Mouse (Mus musculus): ENCODE measurements at regions not wholly inside any gene's neighbourhood (a gene's known extent, or its start where the extent isn't known, plus 50 kb on each side); places are given as distances from the start of the nearest gene placed in this dataset.

DNA sequence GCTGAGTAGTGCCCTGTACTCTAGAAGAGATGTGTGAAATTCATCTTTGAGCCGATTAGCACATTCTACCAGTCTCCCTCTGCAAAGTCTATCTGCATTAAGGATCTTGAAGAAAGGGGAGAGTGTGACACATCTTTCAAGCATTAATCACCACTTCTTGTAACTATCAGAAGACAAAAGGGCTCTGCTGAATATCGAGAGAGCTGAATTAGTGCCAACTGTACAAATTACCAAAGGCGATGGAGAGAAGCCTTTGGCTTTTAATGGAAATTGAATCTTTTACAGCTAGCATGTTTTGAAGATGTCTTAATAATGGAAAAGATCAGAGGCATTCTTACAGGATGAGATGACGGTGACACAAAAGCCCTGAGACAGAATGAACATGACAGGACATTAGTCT is 97.2 kb upstream of the Pam start:
- Histone ChIP-seq H3K4me1 (ENCODE audit: control insufficient read depth in 2 of 2, insufficient read depth in 2 of 2, low read length in 2 of 2, poor library complexity in 1 of 2) (no peaks in the 10 kb centered on the region), H3K9ac (ENCODE audit: insufficient read depth, low read depth, low read length, poor library complexity, severe bottlenecking) (no peak overlapping the region), H3K27ac (ENCODE audit: insufficient read depth, low read depth, low read length, poor library complexity, severe bottlenecking) (no peak overlapping the region), H3K4me3 (ENCODE audit: insufficient read depth in 1 of 2, low read depth in 1 of 2, low read length in 2 of 2, poor library complexity in 1 of 2, severe bottlenecking in 1 of 2) (no peak overlapping the region), H3K9me3 (ENCODE audit: control insufficient read depth, insufficient read depth, low read depth, low read length) (no peaks in the 10 kb centered on the region), H3K36me3 (ENCODE audit: control insufficient read depth, insufficient read depth, low read length, poor library complexity, severe bottlenecking) (no peaks in the 10 kb centered on the region)
- in situ Hi-C loops (cut with MboI; ENCODE audit: low sequenced_read_pairs in 2 of 2, unreplicated experiment in 2 of 2), result no loop called here
- TF ChIP-seq CHD2 (IDR thresholded peaks at IDR 0.05; ENCODE audit: low read depth, low read length) (no peak), ZC3H11A (IDR thresholded peaks at IDR 0.05; ENCODE audit: borderline replicate concordance, low read depth, low read length) (no peak), MAFK (IDR thresholded peaks at IDR 0.05; ENCODE audit: insufficient read depth, low read depth, low read length) (no peak), ZNF384 (IDR thresholded peaks at IDR 0.05; ENCODE audit: low read depth, low read length) (no peak), HCFC1 (IDR thresholded peaks at IDR 0.05; ENCODE audit: borderline replicate concordance, insufficient read depth, low read length) (no peak)
- DNase-seq (ENCODE audit: low read depth, low spot score), result no peak

DNA sequence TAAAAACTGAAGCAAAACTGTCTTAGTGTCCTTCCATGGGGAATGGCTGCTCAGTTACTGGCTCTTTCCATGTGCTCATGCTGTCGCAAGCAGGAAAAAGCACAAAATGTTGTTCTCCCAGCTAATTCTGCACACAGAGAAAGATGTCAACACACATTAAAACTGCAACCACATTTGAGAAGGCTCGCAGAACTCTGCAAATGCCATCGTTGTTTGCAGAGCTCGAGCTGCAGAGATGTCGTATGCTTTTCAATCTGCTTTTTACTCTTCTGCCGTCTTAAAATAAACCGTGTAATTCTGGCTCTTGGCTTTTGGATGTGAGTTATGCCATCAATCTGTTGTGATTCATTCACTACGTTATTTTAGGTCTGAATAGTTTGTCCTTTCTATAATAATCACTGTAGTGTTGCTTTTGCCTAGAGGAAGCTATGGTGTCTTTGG is 96.6 kb upstream of the Pam start:
- Histone ChIP-seq H3K4me3 (ENCODE audit: insufficient read depth in 1 of 2, low read depth in 1 of 2, low read length in 2 of 2, poor library complexity in 1 of 2, severe bottlenecking in 1 of 2) (no peak overlapping the region), H3K27ac (ENCODE audit: insufficient read depth, low read depth, low read length, poor library complexity, severe bottlenecking) (no peak overlapping the region), H3K9ac (ENCODE audit: insufficient read depth, low read depth, low read length, poor library complexity, severe bottlenecking) (no peak overlapping the region), H3K9me3 (ENCODE audit: control insufficient read depth, insufficient read depth, low read depth, low read length) (no peaks in the 10 kb centered on the region), H3K4me1 (ENCODE audit: control insufficient read depth in 2 of 2, insufficient read depth in 2 of 2, low read length in 2 of 2, poor library complexity in 1 of 2) (no peaks in the 10 kb centered on the region), H3K36me3 (ENCODE audit: control insufficient read depth, insufficient read depth, low read length, poor library complexity, severe bottlenecking) (no peaks in the 10 kb centered on the region)
- in situ Hi-C loops (cut with MboI; ENCODE audit: low sequenced_read_pairs in 2 of 2, unreplicated experiment in 2 of 2), result no loop called here
- DNase-seq (ENCODE audit: low read depth, low spot score), result no peak
- no peak for TF ChIP-seq CHD2 (IDR thresholded peaks at IDR 0.05; ENCODE audit: low read depth, low read length)
- TF ChIP-seq MAFK (IDR thresholded peaks at IDR 0.05; ENCODE audit: insufficient read depth, low read depth, low read length), result no peak
- TF ChIP-seq ZC3H11A (IDR thresholded peaks at IDR 0.05; ENCODE audit: borderline replicate concordance, low read depth, low read length), result no peak
- TF ChIP-seq ZNF384 (IDR thresholded peaks at IDR 0.05; ENCODE audit: low read depth, low read length), result no peak
- TF ChIP-seq HCFC1 (IDR thresholded peaks at IDR 0.05; ENCODE audit: borderline replicate concordance, insufficient read depth, low read length), result no peak

DNA sequence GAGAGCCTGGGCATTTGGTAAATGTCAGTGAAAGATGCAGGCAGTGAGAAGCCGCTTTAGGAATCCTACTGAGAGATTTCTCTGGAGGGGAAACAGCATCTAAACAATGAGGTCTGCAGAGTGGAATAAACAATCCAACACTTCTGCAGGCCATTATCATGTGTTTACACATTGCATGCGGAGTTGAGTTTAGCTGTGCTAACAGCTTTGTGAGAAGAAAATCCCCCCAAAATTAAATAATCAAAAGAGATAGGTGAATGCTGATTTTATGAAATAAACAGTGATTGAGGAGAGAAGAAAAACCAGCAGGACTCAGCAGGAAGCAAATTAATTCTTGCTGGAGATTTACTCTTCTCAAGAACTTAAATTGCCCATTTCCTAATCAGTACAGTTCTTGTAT is 95.9 kb upstream of the Pam start:
- Histone ChIP-seq H3K4me3 (ENCODE audit: insufficient read depth in 1 of 2, low read depth in 1 of 2, low read length in 2 of 2, poor library complexity in 1 of 2, severe bottlenecking in 1 of 2) (no peak overlapping the region), H3K9ac (ENCODE audit: insufficient read depth, low read depth, low read length, poor library complexity, severe bottlenecking) (no peak overlapping the region), H3K36me3 (ENCODE audit: control insufficient read depth, insufficient read depth, low read length, poor library complexity, severe bottlenecking) (no peaks in the 10 kb centered on the region), H3K27ac (ENCODE audit: insufficient read depth, low read depth, low read length, poor library complexity, severe bottlenecking) (no peak overlapping the region), H3K9me3 (ENCODE audit: control insufficient read depth, insufficient read depth, low read depth, low read length) (no peaks in the 10 kb centered on the region), H3K4me1 (ENCODE audit: control insufficient read depth in 2 of 2, insufficient read depth in 2 of 2, low read length in 2 of 2, poor library complexity in 1 of 2) (no peaks in the 10 kb centered on the region)
- in situ Hi-C loops (cut with MboI; ENCODE audit: low sequenced_read_pairs in 2 of 2, unreplicated experiment in 2 of 2), result no loop called here
- no peak for TF ChIP-seq MAFK (IDR thresholded peaks at IDR 0.05; ENCODE audit: insufficient read depth, low read depth, low read length)
- TF ChIP-seq ZNF384 (IDR thresholded peaks at IDR 0.05; ENCODE audit: low read depth, low read length), result no peak
- no peak for TF ChIP-seq ZC3H11A (IDR thresholded peaks at IDR 0.05; ENCODE audit: borderline replicate concordance, low read depth, low read length)
- TF ChIP-seq CHD2 (IDR thresholded peaks at IDR 0.05; ENCODE audit: low read depth, low read length), result no peak
- TF ChIP-seq HCFC1 (IDR thresholded peaks at IDR 0.05; ENCODE audit: borderline replicate concordance, insufficient read depth, low read length), result no peak
- DNase-seq (ENCODE audit: low read depth, low spot score), result no peak

DNA sequence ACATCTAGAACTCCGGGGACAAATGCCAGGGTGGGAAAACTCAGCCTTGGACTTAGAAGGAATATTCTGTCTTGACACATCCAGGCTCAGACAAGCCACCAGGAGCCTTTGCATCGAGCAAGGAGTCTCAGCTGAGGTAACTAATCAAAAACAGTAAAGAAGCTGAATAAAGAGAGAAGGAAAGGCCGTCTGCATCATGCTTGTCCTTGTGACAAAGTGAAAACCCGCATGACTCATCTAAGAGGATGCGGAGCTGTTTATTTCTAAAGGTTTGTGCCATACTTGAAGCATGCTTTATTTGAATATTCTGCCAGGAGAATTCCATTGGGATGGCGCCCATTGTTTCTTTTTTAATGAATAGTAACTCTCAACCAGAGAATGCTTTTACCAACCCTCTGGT is 95.3 kb upstream of the Pam start:
- no peak for DNase-seq (ENCODE audit: low read depth, low spot score)
- no peak overlapping the region for H3K9ac ChIP-seq (ENCODE audit: insufficient read depth, low read depth, low read length, poor library complexity, severe bottlenecking)
- no peak overlapping the region for H3K4me3 ChIP-seq (ENCODE audit: insufficient read depth in 1 of 2, low read depth in 1 of 2, low read length in 2 of 2, poor library complexity in 1 of 2, severe bottlenecking in 1 of 2)
- in situ Hi-C loops (cut with MboI; ENCODE audit: low sequenced_read_pairs in 2 of 2, unreplicated experiment in 2 of 2), result no loop called here
- no peak overlapping the region for H3K27ac ChIP-seq (ENCODE audit: insufficient read depth, low read depth, low read length, poor library complexity, severe bottlenecking)
- TF ChIP-seq CHD2 (IDR thresholded peaks at IDR 0.05; ENCODE audit: low read depth, low read length) (no peak), MAFK (IDR thresholded peaks at IDR 0.05; ENCODE audit: insufficient read depth, low read depth, low read length) (no peak), ZNF384 (IDR thresholded peaks at IDR 0.05; ENCODE audit: low read depth, low read length) (no peak), ZC3H11A (IDR thresholded peaks at IDR 0.05; ENCODE audit: borderline replicate concordance, low read depth, low read length) (no peak), HCFC1 (IDR thresholded peaks at IDR 0.05; ENCODE audit: borderline replicate concordance, insufficient read depth, low read length) (no peak)
- no peaks in the 10 kb centered on the region for H3K9me3 ChIP-seq (ENCODE audit: control insufficient read depth, insufficient read depth, low read depth, low read length)
- no peaks in the 10 kb centered on the region for H3K4me1 ChIP-seq (ENCODE audit: control insufficient read depth in 2 of 2, insufficient read depth in 2 of 2, low read length in 2 of 2, poor library complexity in 1 of 2)
- no peaks in the 10 kb centered on the region for H3K36me3 ChIP-seq (ENCODE audit: control insufficient read depth, insufficient read depth, low read length, poor library complexity, severe bottlenecking)

DNA sequence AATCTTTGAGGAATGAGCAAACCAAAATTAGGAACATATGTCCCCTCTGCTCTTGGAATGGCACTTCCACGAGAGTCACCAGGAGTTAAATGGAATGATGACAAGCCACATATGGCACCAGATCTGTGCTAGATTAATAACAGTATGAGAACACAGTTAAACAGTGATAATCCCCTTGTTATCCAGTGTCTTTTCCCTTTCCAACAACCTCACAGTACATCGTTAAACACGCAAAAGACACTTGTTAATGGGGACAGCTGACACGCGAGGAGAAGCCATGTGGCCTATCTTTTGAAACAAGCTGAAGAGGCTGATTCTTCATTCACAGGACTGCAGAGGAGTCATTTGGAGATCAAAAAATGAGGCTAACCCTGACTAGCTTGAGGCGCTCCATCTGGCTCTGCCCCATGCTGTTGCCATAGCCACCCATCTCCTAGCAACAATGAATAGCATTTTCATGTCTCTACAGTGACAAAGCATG is 94.6 kb upstream of the Pam start:
- Histone ChIP-seq H3K4me3 (ENCODE audit: insufficient read depth in 1 of 2, low read depth in 1 of 2, low read length in 2 of 2, poor library complexity in 1 of 2, severe bottlenecking in 1 of 2) (no peak overlapping the region), H3K36me3 (ENCODE audit: control insufficient read depth, insufficient read depth, low read length, poor library complexity, severe bottlenecking) (no peaks in the 10 kb centered on the region), H3K9me3 (ENCODE audit: control insufficient read depth, insufficient read depth, low read depth, low read length) (no peaks in the 10 kb centered on the region), H3K4me1 (ENCODE audit: control insufficient read depth in 2 of 2, insufficient read depth in 2 of 2, low read length in 2 of 2, poor library complexity in 1 of 2) (no peaks in the 10 kb centered on the region), H3K9ac (ENCODE audit: insufficient read depth, low read depth, low read length, poor library complexity, severe bottlenecking) (no peak overlapping the region), H3K27ac (ENCODE audit: insufficient read depth, low read depth, low read length, poor library complexity, severe bottlenecking) (no peak overlapping the region)
- DNase-seq (ENCODE audit: low read depth, low spot score), result no peak
- no peak for TF ChIP-seq CHD2 (IDR thresholded peaks at IDR 0.05; ENCODE audit: low read depth, low read length)
- no peak for TF ChIP-seq ZC3H11A (IDR thresholded peaks at IDR 0.05; ENCODE audit: borderline replicate concordance, low read depth, low read length)
- no peak for TF ChIP-seq HCFC1 (IDR thresholded peaks at IDR 0.05; ENCODE audit: borderline replicate concordance, insufficient read depth, low read length)
- TF ChIP-seq MAFK (IDR thresholded peaks at IDR 0.05; ENCODE audit: insufficient read depth, low read depth, low read length), result no peak
- no peak for TF ChIP-seq ZNF384 (IDR thresholded peaks at IDR 0.05; ENCODE audit: low read depth, low read length)
- in situ Hi-C loops (cut with MboI; ENCODE audit: low sequenced_read_pairs in 2 of 2, unreplicated experiment in 2 of 2), result no loop called here

Data from ES-E14 (cell line).